ENCODE assay signal across 17 mouse cellular contexts in the genomic region with DNA sequence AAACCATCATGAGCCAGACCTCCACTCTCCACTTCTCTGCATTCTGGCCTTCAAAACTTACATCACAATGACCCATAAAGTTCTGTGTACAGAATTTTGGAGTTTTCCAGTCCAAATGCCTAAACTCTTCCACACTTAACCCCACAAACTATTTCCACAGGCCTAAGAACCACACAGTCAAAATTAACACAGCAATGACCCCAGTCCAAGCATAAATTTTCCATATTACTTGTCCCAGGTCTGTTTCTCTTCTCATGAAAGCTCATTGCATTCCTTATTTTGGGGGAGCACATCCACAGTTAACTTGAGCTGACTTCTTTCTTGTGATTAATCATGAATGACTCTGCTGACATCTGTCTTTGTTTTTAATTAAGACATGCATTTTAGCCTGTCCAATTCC.
"Had no signal": no experiment of that assay in that cellular context is flagged by ENCODE, and none has a peak within 500 bp of the region (broad histone marks: within the 10 kb centered on the region; RNA-seq: fewer than 3 reads in every experiment).

No protein-coding gene starts in this region.

- H3K9ac ChIP-seq: lung, embryonic 15.5 days; midbrain, embryonic 13.5 days; midbrain, embryonic 15.5 days; neural tube, embryonic 12.5 days; stomach, embryonic 15.5 days had no signal

- H3K9me3 ChIP-seq: stomach, embryonic 15.5 days had no signal

- ATAC-seq: lung, postnatal 0 days; midbrain, embryonic 13.5 days; midbrain, embryonic 15.5 days had no signal

- H3K4me2 ChIP-seq: lung, embryonic 15.5 days; midbrain, embryonic 11.5 days; midbrain, embryonic 13.5 days; midbrain, embryonic 15.5 days; neural tube, embryonic 12.5 days; stomach, embryonic 15.5 days had no signal

- H3K27ac ChIP-seq: lung, embryonic 15.5 days; macrophage; midbrain, embryonic 13.5 days; midbrain, embryonic 15.5 days; neural tube, embryonic 12.5 days; stomach, embryonic 15.5 days; stomach, postnatal 0 days had no signal

- H3K4me3 ChIP-seq: lung, embryonic 15.5 days; megakaryocyte, embryonic 14.5 days; midbrain, embryonic 13.5 days; midbrain, embryonic 15.5 days; neural tube, embryonic 12.5 days; stomach, embryonic 15.5 days had no signal

- H3K27me3 ChIP-seq: lung, embryonic 15.5 days; megakaryocyte, embryonic 14.5 days; midbrain, embryonic 13.5 days; midbrain, embryonic 15.5 days; neural tube, embryonic 12.5 days; stomach, embryonic 15.5 days had no signal

- DNase-seq: lung, adult 2 months; lung, postnatal 14 days; lung, postnatal 36 days; right cerebral cortex, postnatal 14 days; thymus, adult 2 months; thymus, postnatal 25 days; thymus, postnatal 4 days had no signal

- H3K4me1 ChIP-seq: lung, embryonic 15.5 days; midbrain, embryonic 13.5 days; midbrain, embryonic 15.5 days; neural tube, embryonic 12.5 days; stomach, embryonic 15.5 days had no signal
